Mouse (Mus musculus) megakaryocyte, adult 5-6 weeks (primary cell): ENCODE results near the gene Sox13. TPM values are rescaled to one million over a fixed set of nuclear protein-coding genes. Genes with fewer than 3 reads are reported as not detected.
"Not testable (repeated sequence)": the region's sequence is repeated elsewhere in the genome, so short reads cannot be mapped to it uniquely, and the experiment has no call there.

ENCODE experiments used
- ATAC-seq: 2 replicates; pipeline ENCODE4 v1.8.0; 2016; ENCODE audit warnings: mild to moderate bottlenecking, inconsistent platforms; ENCODE audit not compliant: poor library complexity, severe bottlenecking
- total RNA-seq, 2 experiments: library from RNA; stranded (forward) in 1 of 2; stranded (reverse) in 1 of 2; fragments of 153-499, 151-499 nt in 1 of 2; fragments of 221-1000, 200-1000 nt in 1 of 2; gene quantifications; 2 replicates each; pipeline versions ENCODE4 v1.2.3 to v1.2.4; 2015 to 2017

Gene Sox13
- total RNA-seq, 2 experiments from 2014 or later: 0.70 to 0.76 TPM

DNA sequence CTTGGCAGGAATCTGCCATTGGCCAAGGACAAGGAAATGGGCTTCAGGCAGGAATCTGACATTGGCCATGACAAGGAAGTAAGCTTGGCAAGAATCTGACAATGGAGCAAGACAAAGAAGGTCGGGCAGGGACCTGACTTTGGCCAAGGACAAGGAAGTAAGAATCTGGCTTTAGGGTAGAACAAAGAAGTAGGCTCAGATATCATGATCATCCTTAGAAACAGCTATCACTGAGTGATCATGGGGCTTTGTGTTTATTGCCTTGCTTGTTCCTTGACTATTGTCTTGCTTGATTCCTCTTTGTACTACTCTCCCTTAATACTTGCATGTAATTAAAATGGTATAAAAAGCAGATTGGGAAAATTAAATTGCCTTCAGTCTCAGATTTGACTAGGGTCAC lies 83.8 kb downstream of the Sox13 start:
- not testable (repeated sequence) for ATAC-seq

GRCm38 (mm10) chr1:133333937-133334336 lies 90.2 kb downstream of the Sox13 start:
- no peak for ATAC-seq

DNA sequence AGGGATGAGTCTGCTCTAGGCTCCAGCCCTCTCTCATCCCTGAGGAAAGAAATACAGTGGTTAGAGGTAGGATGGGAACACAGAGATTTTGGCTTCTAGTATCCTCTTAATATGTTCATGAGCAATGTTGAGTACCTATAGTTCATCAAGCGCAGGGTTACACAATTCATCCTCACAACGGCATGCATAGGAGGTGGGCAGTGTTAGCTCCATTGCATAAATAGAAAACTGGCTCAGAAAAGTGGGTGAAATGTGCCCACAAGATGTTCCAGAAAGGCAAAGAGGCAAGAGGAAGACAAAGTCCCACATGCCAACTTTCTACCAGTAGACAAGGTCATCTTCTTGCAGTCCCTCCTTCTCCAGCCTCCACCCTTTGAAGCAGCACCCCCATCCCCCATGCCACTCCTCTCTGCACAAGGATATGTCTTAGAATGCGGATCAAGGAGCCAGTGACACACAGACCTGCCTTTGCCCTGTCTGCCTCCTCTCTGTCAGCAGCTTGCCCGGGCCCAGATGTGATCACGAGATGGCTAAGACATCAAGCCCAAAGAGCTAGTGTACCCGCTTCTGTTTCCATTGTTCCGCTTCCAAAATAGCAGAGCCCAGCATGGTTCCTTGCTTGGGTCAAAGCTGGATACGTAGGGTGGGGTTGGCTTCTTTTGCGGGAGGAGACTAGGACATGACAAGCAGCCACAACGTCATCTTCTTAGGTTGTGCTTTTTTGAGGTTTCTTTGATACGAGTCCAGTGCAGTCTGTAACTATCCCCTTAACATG lies 91.3 kb downstream of the Sox13 start:
- no peak for ATAC-seq

Other genes with a start within 250 kb of the Sox13 start
- gene Golt1a, start 114.6 kb downstream of the Sox13 start, total RNA-seq (2015): not detected in 2 replicates
- gene Golt1a, start 114.6 kb downstream of the Sox13 start, total RNA-seq (2017): not detected in 2 replicates
- not detected in 2 replicates for gene Kiss1, start 102.5 kb downstream of the Sox13 start, total RNA-seq (2015)
- gene Kiss1, start 102.5 kb downstream of the Sox13 start, total RNA-seq (2017): not detected in 2 replicates
- not detected in 2 replicates for gene Ren1, start 73.9 kb downstream of the Sox13 start, total RNA-seq (2015)
- not detected in 2 replicates for gene Ren1, start 73.9 kb downstream of the Sox13 start, total RNA-seq (2017)
- gene Etnk2, start 60.8 kb downstream of the Sox13 start, total RNA-seq (2015): not detected in 2 replicates
- not detected in 2 replicates for gene Etnk2, start 60.8 kb downstream of the Sox13 start, total RNA-seq (2017)
- 330 and 331 TPM in 2 replicates for gene Snrpe, start 185.9 kb upstream of the Sox13 start, total RNA-seq (2015)
- gene Snrpe, start 185.9 kb upstream of the Sox13 start, total RNA-seq (2017): 228 and 311 TPM in 2 replicates
- gene Zbed6, start 236.5 kb upstream of the Sox13 start, total RNA-seq (2015): 10.4 and 16.9 TPM in 2 replicates
- gene Zbed6, start 236.5 kb upstream of the Sox13 start, total RNA-seq (2017): 13.1 and 20.0 TPM in 2 replicates
- gene Gm38394, start 236.9 kb upstream of the Sox13 start, total RNA-seq (2015): 14.4 and 19.1 TPM in 2 replicates
- 5.9 and 8.7 TPM in 2 replicates for gene Gm38394, start 236.9 kb upstream of the Sox13 start, total RNA-seq (2017)